Mouse (Mus musculus) small intestine, adult 2 months (tissue): ENCODE measurements at regions not wholly inside any gene's neighbourhood (a gene's known extent, or its start where the extent isn't known, plus 50 kb on each side); places are given as distances from the start of the nearest gene placed in this dataset.

Experiments
- CTCF ChIP-seq: fragments of 200-500 bp; IDR thresholded peaks from 2 replicates; pipeline ENCODE4 v1.5.1; 2012; ENCODE audit warnings: low read depth, mild to moderate bottlenecking, control low read depth, inconsistent platforms, low read length, moderate library complexity, mixed read lengths; ENCODE audit not compliant: insufficient replicate concordance, insufficient read length; ENCODE audit errors: extremely low read depth
- POLR2A ChIP-seq: fragments of 200-500 bp; IDR thresholded peaks from 2 replicates; pipeline ENCODE4 v1.6.1; 2012; ENCODE audit warnings: low read depth, mild to moderate bottlenecking, control low read depth, inconsistent platforms, low read length, moderate library complexity

GRCm38 (mm10) chr8:92024133-92024532, 222.3 kb upstream of the Irx3 start:
- TF ChIP-seq CTCF = no peak
- no peak for TF ChIP-seq POLR2A
